Mouse (Mus musculus) heart, adult 2 months (tissue): Measurements from ENCODE around the gene Otud7b. TPM values are rescaled to one million over a fixed set of nuclear protein-coding genes. Genes with fewer than 3 reads are reported as not detected.
A peak's percentile ranks its signal among the peaks of the same experiment; 100 is the strongest.

Experiments used
- DNase-seq, 2 experiments: peaks; one replicate each; pipeline ENCODE4 v3.0.0; 2021
- H3K27ac ChIP-seq: fragments of 200-600 bp; 2 replicates; pipeline ENCODE4 v1.8.1; 2022
- H3K27me3 ChIP-seq: fragments of 200-500 bp; 2 replicates; pipeline ENCODE4 v1.6.1; 2012; ENCODE audit warnings: mild to moderate bottlenecking, low read length, inconsistent platforms, mixed read lengths; ENCODE audit not compliant: control insufficient read depth, insufficient read depth
- H3K36me3 ChIP-seq: fragments of 200-500 bp; 2 replicates; pipeline ENCODE4 v1.6.1; 2012; ENCODE audit warnings: low read length, inconsistent platforms; ENCODE audit not compliant: control insufficient read depth, insufficient read depth
- H3K4me1 ChIP-seq: fragments of 200-500 bp; 2 replicates; pipeline ENCODE4 v1.6.1; 2011; ENCODE audit warnings: low read length; ENCODE audit not compliant: control insufficient read depth, insufficient read depth
- H3K4me3 ChIP-seq: fragments of 200-600 bp; 2 replicates; pipeline ENCODE4 v1.8.1; 2022
- H3K79me2 ChIP-seq: fragments of 200-500 bp; replicated peaks from 2 replicates; pipeline ENCODE4 v1.6.1; 2012; ENCODE audit warnings: mild to moderate bottlenecking, inconsistent platforms, low read length, moderate library complexity, mixed read lengths; ENCODE audit not compliant: control insufficient read depth, insufficient read depth
- H3K9ac ChIP-seq: fragments of 200-500 bp; 2 replicates; pipeline ENCODE4 v1.6.1; 2012; ENCODE audit warnings: low read depth, mild to moderate bottlenecking, control low read depth, inconsistent platforms, low read length, mixed read lengths
- CTCF ChIP-seq: fragments of 200-600 bp; IDR thresholded peaks from 2 replicates; pipeline ENCODE4 v1.8.1; 2022; ENCODE audit warnings: antibody characterized with exemption, mild to moderate bottlenecking, moderate library complexity
- EP300 ChIP-seq: fragments of 200-500 bp; IDR thresholded peaks from 2 replicates; pipeline ENCODE4 v1.6.1; 2011; ENCODE audit warnings: low read depth, low read length, control low read depth; ENCODE audit not compliant: insufficient read depth
- POLR2A ChIP-seq: fragments of 200-500 bp; IDR thresholded peaks from 2 replicates; pipeline ENCODE4 v1.6.1; 2011; ENCODE audit warnings: mild to moderate bottlenecking, low read depth, low read length, control low read depth; ENCODE audit not compliant: insufficient read depth
- WGBS: fragments of 180-500 bp; shearing (Covaris S2); methylation state at CpG from one replicate; pipeline ENCODE4 v1.1.7; 2018; 5-methylcytosine and 5-hydroxymethylcytosine counted together
- intact Hi-C: fragments of 180-260 bp; cut with DNase I; formaldehyde crosslinking; loops from one replicate; pipeline ENCODE4 v1.15.1; 2025
- long read RNA-seq: library from polyadenylated mRNA; stranded (forward); transcript quantifications from one replicate; pipeline ENCODE4 v2.0.0, GENCODE M21; 2021
- polyA plus RNA-seq: library from polyadenylated mRNA; depleted of rRNA; stranded (reverse); fragments of >200 nt; gene quantifications from 2 replicates; pipeline ENCODE4 v1.2.3, GENCODE M21; 2012; rRNA removed
- total RNA-seq, 2 experiments: library from RNA; stranded (reverse); gene quantifications; 2 replicates each; pipeline ENCODE4 v1.2.3; 2021

Gene Otud7b
- total RNA-seq (10 to 100 TPM; 46.0 to 57.4 TPM), polyA plus RNA-seq (10.9 and 15.8 TPM in 2 replicates)
- long read RNA-seq, full-length matches to known transcripts, result 1 of 6 reads
- long read RNA-seq, partial matches to known transcripts, result 1 of 6 reads
- long read RNA-seq, other reads (novel, unspliced or antisense), result 4 of 6 reads

GRCm38 (mm10) chr3:96104261-96105065 is at the start of gene Otud7b:
Otud7b (plus strand) TSS chr3:96104527.
- Histone ChIP-seq H3K36me3 (peaks cover 14% of the 10 kb centered on the region), H3K27ac (peak within 1 kb of the TSS; percentile 94), H3K4me3 (peak within 1 kb of the TSS; percentile 94), H3K4me1 (peaks cover 5% of the 10 kb centered on the region), H3K79me2 (peaks cover 2% of the 10 kb centered on the region; the same call in 1 of the 2 replicates), H3K27me3 (no peaks in the 10 kb centered on the region), H3K9ac (peak within 1 kb of the TSS; percentile 82)
- DNase-seq, result peak; percentile 89
- under 1% methylated on average over 68 of the region's 84 CpGs for whole genome bisulfite sequencing
- intact Hi-C loops, result loop anchor here (2.0 kb wide), 1 partner anchor 46 kb away; the partner anchor contains the start of gene Vps45
- TF ChIP-seq POLR2A, result peak; percentile 63
- no peak for TF ChIP-seq CTCF
- TF ChIP-seq EP300, result no peak

- peaks cover 2% of the 10 kb centered on the region for H3K4me1 ChIP-seq
- intact Hi-C loops, result no loop called here
- no peak overlapping the region for H3K27ac ChIP-seq
- H3K4me3 ChIP-seq, result no peak overlapping the region
- no peak for TF ChIP-seq POLR2A
- TF ChIP-seq EP300, result no peak
- TF ChIP-seq CTCF, result no peak
- H3K27me3 ChIP-seq, result no peaks in the 10 kb centered on the region
- 83% methylated on average over 6 of the region's 6 CpGs for whole genome bisulfite sequencing
- no peaks in the 10 kb centered on the region for H3K79me2 ChIP-seq
- 0 out of 2 replicates have a peak, but pooled peaks cover 2% of the 10 kb centered on the region for H3K36me3 ChIP-seq
- no peak for DNase-seq
- no peak overlapping the region for H3K9ac ChIP-seq
Observed at GRCm38 (mm10) chr3:96055294-96055693, 49.0 kb upstream of the Otud7b start.

GRCm38 (mm10) chr3:96056031-96056430 is 48.3 kb upstream of the Otud7b start:
- Histone ChIP-seq H3K4me1 (peaks cover 2% of the 10 kb centered on the region), H3K9ac (no peak overlapping the region), H3K79me2 (no peaks in the 10 kb centered on the region), H3K36me3 (0 out of 2 replicates have a peak, but pooled peaks cover 2% of the 10 kb centered on the region), H3K27me3 (no peaks in the 10 kb centered on the region), H3K27ac (no peak overlapping the region), H3K4me3 (no peak overlapping the region)
- TF ChIP-seq CTCF, result no peak
- no peak for TF ChIP-seq EP300
- TF ChIP-seq POLR2A, result no peak
- intact Hi-C loops, result no loop called here
- WGBS, result 75% methylated on average over 4 of the region's 4 CpGs
- no peak for DNase-seq

- DNase-seq, result peak; percentile 88 to 89
- Histone ChIP-seq H3K79me2 (no peaks in the 10 kb centered on the region), H3K4me1 (no peaks in the 10 kb centered on the region), H3K9ac (peak overlapping the region; percentile 81), H3K36me3 (0 out of 2 replicates have a peak, but pooled peaks cover 2% of the 10 kb centered on the region), H3K27ac (peak overlapping the region; percentile 66), H3K4me3 (peak overlapping the region; percentile 70), H3K27me3 (no peaks in the 10 kb centered on the region)
- intact Hi-C loops, result loop anchor here (2.0 kb wide), 1 partner anchor 47 kb away; the partner anchor contains the start of gene Otud7b
- under 1% methylated on average over 26 of the region's 26 CpGs for WGBS
- TF ChIP-seq POLR2A (peak; percentile 64; the same call in 1 of the 2 replicates), EP300 (0 out of 2 replicates have a peak, but pooled peaks have one; percentile 16), CTCF (no peak)
Observed at GRCm38 (mm10) chr3:96057747-96058204, 46.6 kb upstream of the Otud7b start.

- Histone ChIP-seq H3K27ac (peak within 1 kb of the TSS; percentile 66), H3K36me3 (0 out of 2 replicates have a peak, but pooled peaks cover 2% of the 10 kb centered on the region), H3K27me3 (no peaks in the 10 kb centered on the region), H3K79me2 (no peaks in the 10 kb centered on the region), H3K9ac (peak within 1 kb of the TSS; percentile 81), H3K4me3 (peak within 1 kb of the TSS; percentile 70), H3K4me1 (no peaks in the 10 kb centered on the region)
- peak; percentile 76 to 77 for DNase-seq
- WGBS, result 2% methylated on average over 18 of the region's 18 CpGs
- intact Hi-C loops, result loop anchor here (2.0 kb wide), 1 partner anchor 46 kb away; the partner anchor contains the start of gene Otud7b
- TF ChIP-seq CTCF, result no peak
- 0 out of 2 replicates have a peak, but pooled peaks have one; percentile 4 for TF ChIP-seq POLR2A
Observed at GRCm38 (mm10) chr3:96058231-96058896, 46.0 kb upstream of the Otud7b start, which contains the start of gene Vps45. Vps45 (minus strand) TSS chr3:96058466.
